Mouse (Mus musculus) stomach, embryonic 14.5 days (tissue): ENCODE results near the gene Hes5. TPM values are rescaled to one million over a fixed set of nuclear protein-coding genes. Genes with fewer than 3 reads are reported as not detected.
A peak's percentile ranks its signal among the peaks of the same experiment; 100 is the strongest.

Experiments used
- ATAC-seq: fragments of 200-750 bp; cut with Nextera tagmentation; 2 replicates; pipeline ENCODE4 v1.8.0; 2017; ENCODE audit warnings: low read depth, moderate TSS enrichment; ENCODE audit not compliant: insufficient number of reproducible peaks, insufficient read depth, low FRiP score
- H3K27ac ChIP-seq: fragments of 300-500 bp; sonication (generic); 2 replicates; pipeline ENCODE4 v1.5.1; 2014; ENCODE audit warnings: mild to moderate bottlenecking, low read length, moderate library complexity, mixed read lengths
- H3K27me3 ChIP-seq: fragments of 300-500 bp; sonication (generic); 2 replicates; pipeline ENCODE4 v1.6.1; 2014; ENCODE audit warnings: low read length, control low read depth, mixed read lengths; ENCODE audit not compliant: control insufficient read depth, insufficient read depth
- H3K36me3 ChIP-seq: fragments of 300-500 bp; sonication (generic); 2 replicates; pipeline ENCODE4 v1.6.1; 2014; ENCODE audit warnings: mild to moderate bottlenecking, control low read depth, low read length, moderate library complexity, mixed read lengths; ENCODE audit not compliant: control insufficient read depth, insufficient read depth
- H3K4me1 ChIP-seq: fragments of 300-500 bp; sonication (generic); 2 replicates; pipeline ENCODE4 v1.6.1; 2014; ENCODE audit warnings: low read length, control low read depth, mixed read lengths; ENCODE audit not compliant: control insufficient read depth, insufficient read depth
- H3K4me2 ChIP-seq: fragments of 300-500 bp; sonication (generic); replicated peaks from 2 replicates; pipeline ENCODE4 v1.6.1; 2014; ENCODE audit warnings: low read depth, low read length, control low read depth
- H3K4me3 ChIP-seq: fragments of 300-500 bp; sonication (generic); 2 replicates; pipeline ENCODE4 v1.5.1; 2014; ENCODE audit warnings: low read depth, low read length, control low read depth
- H3K9ac ChIP-seq: fragments of 300-500 bp; sonication (generic); replicated peaks from 2 replicates; pipeline ENCODE4 v1.6.1; 2014; ENCODE audit warnings: low read depth, mild to moderate bottlenecking, control low read depth, low read length, moderate library complexity, mixed read lengths
- H3K9me3 ChIP-seq: fragments of 300-500 bp; sonication (generic); 2 replicates; pipeline ENCODE4 v1.6.1; 2016; ENCODE audit warnings: low read depth, low read length, control low read depth; ENCODE audit not compliant: control insufficient read depth
- WGBS: fragments of 180-500 bp; shearing (Covaris S2); extraction: QIAGEN DNeasy Blood & Tissue Kit; methylation state at CpG from one replicate; pipeline ENCODE4 v1.1.7; 2014; 5-methylcytosine and 5-hydroxymethylcytosine counted together
- polyA plus RNA-seq: library from polyadenylated mRNA; unstranded; fragments of >200 nt; fragmentation: Nextera tagmentation; extraction: Ambion mirVana; gene quantifications from 2 replicates; pipeline ENCODE4 v1.2.1, GENCODE M21; 2014

Hes5 gene
- polyA plus RNA-seq, 1 experiment from 2014 or later = 0.91 TPM

GRCm38 (mm10) chr4:154965856-154966255 is 5.1 kb downstream of the Hes5 start:
- peaks cover 17% of the 10 kb centered on the region for H3K27me3 ChIP-seq
- peaks cover 26% of the 10 kb centered on the region for H3K36me3 ChIP-seq
- no peak overlapping the region for H3K4me2 ChIP-seq
- no peaks in the 10 kb centered on the region for H3K9me3 ChIP-seq
- no peak overlapping the region for H3K27ac ChIP-seq
- no peak for ATAC-seq
- WGBS = 84% methylated on average over 3 of the region's 3 CpGs
- no peak overlapping the region for H3K9ac ChIP-seq
- H3K4me1 ChIP-seq = peaks cover 26% of the 10 kb centered on the region
- no peak overlapping the region for H3K4me3 ChIP-seq

GRCm38 (mm10) chr4:154967173-154967572 is 6.5 kb downstream of the Hes5 start:
- Histone ChIP-seq H3K36me3 (peaks cover 39% of the 10 kb centered on the region), H3K9ac (no peak overlapping the region), H3K27me3 (peaks cover 9% of the 10 kb centered on the region), H3K4me2 (no peak overlapping the region), H3K4me3 (no peak overlapping the region), H3K4me1 (peaks cover 18% of the 10 kb centered on the region), H3K9me3 (no peaks in the 10 kb centered on the region), H3K27ac (no peak overlapping the region)
- no peak for ATAC-seq
- 63% methylated on average over 5 of the region's 5 CpGs for WGBS

- Histone ChIP-seq H3K4me2 (no peak overlapping the region), H3K4me3 (no peak overlapping the region), H3K36me3 (peaks cover 84% of the 10 kb centered on the region), H3K9me3 (no peaks in the 10 kb centered on the region), H3K4me1 (no peaks in the 10 kb centered on the region), H3K27me3 (no peaks in the 10 kb centered on the region), H3K27ac (no peak overlapping the region), H3K9ac (no peak overlapping the region)
- no peak for ATAC-seq
- WGBS = 96% methylated on average over 12 of the region's 12 CpGs
Measured at GRCm38 (mm10) chr4:154972546-154972945, 11.8 kb downstream of the Hes5 start.

GRCm38 (mm10) chr4:154974163-154974611 is 13.5 kb downstream of the Hes5 start:
- H3K27ac ChIP-seq = no peak overlapping the region
- no peak overlapping the region for H3K9ac ChIP-seq
- peaks cover 97% of the 10 kb centered on the region for H3K36me3 ChIP-seq
- WGBS = 86% methylated on average over 11 of the region's 11 CpGs
- ATAC-seq = no peak
- H3K4me3 ChIP-seq = no peak overlapping the region
- H3K4me1 ChIP-seq = no peaks in the 10 kb centered on the region
- no peaks in the 10 kb centered on the region for H3K27me3 ChIP-seq
- H3K4me2 ChIP-seq = no peak overlapping the region
- no peaks in the 10 kb centered on the region for H3K9me3 ChIP-seq

- ATAC-seq = no peak
- Histone ChIP-seq H3K9me3 (no peaks in the 10 kb centered on the region), H3K27me3 (no peaks in the 10 kb centered on the region), H3K4me2 (no peak overlapping the region), H3K4me3 (no peak overlapping the region), H3K9ac (no peak overlapping the region), H3K36me3 (peaks cover 59% of the 10 kb centered on the region), H3K27ac (no peak overlapping the region), H3K4me1 (no peaks in the 10 kb centered on the region)
- 90% methylated on average over 4 of the region's 4 CpGs for WGBS
Measured at GRCm38 (mm10) chr4:154980110-154980509, 19.4 kb downstream of the Hes5 start.

GRCm38 (mm10) chr4:154981076-154981475 is 20.4 kb downstream of the Hes5 start:
- Histone ChIP-seq H3K27me3 (no peaks in the 10 kb centered on the region), H3K4me1 (peaks cover 5% of the 10 kb centered on the region; the same call in 1 of the 2 replicates), H3K4me3 (no peak overlapping the region), H3K4me2 (no peak overlapping the region), H3K9ac (no peak overlapping the region), H3K27ac (no peak overlapping the region), H3K36me3 (peaks cover 49% of the 10 kb centered on the region), H3K9me3 (no peaks in the 10 kb centered on the region)
- 86% methylated on average over 6 of the region's 6 CpGs for WGBS
- ATAC-seq = no peak

GRCm38 (mm10) chr4:154981530-154981929 is 20.8 kb downstream of the Hes5 start:
- Histone ChIP-seq H3K36me3 (peaks cover 46% of the 10 kb centered on the region), H3K27me3 (no peaks in the 10 kb centered on the region), H3K4me1 (peaks cover 8% of the 10 kb centered on the region; the same call in 1 of the 2 replicates), H3K4me3 (no peak overlapping the region), H3K9me3 (no peaks in the 10 kb centered on the region), H3K9ac (no peak overlapping the region), H3K4me2 (no peak overlapping the region), H3K27ac (no peak overlapping the region)
- WGBS = 40% methylated on average over 7 of the region's 7 CpGs
- ATAC-seq = peak; percentile 44

GRCm38 (mm10) chr4:154982247-154983120 is 21.8 kb downstream of the Hes5 start:
- no peak overlapping the region for H3K4me3 ChIP-seq
- no peak for ATAC-seq
- H3K4me2 ChIP-seq = no peak overlapping the region
- H3K9me3 ChIP-seq = no peaks in the 10 kb centered on the region
- H3K27ac ChIP-seq = no peak overlapping the region
- peaks cover 8% of the 10 kb centered on the region; the same call in 1 of the 2 replicates for H3K4me1 ChIP-seq
- 69% methylated on average over 19 of the region's 19 CpGs for WGBS
- H3K9ac ChIP-seq = no peak overlapping the region
- peaks cover 37% of the 10 kb centered on the region for H3K36me3 ChIP-seq
- no peaks in the 10 kb centered on the region for H3K27me3 ChIP-seq
